34 mouse cellular contexts compared by ENCODE assay signal in genomic region chrX:56728507-56728906, GRCm38 (mm10). TPM values are rescaled to one million over a fixed set of nuclear protein-coding genes. Genes with fewer than 3 reads are reported as not detected.
DNase-seq lines count a peak whose midpoint lies in the region; ATAC-seq lines count a peak whose summit lies in the region.
"Had no signal": no experiment of that assay in that cellular context is flagged by ENCODE, and none has a peak within 500 bp of the region (broad histone marks: within the 10 kb centered on the region; RNA-seq: fewer than 3 reads in every experiment).

No protein-coding gene starts in this region.

- WGBS in heart, embryonic 12.5 days: 34% methylated on average over 3 of the region's 3 CpGs
- 15% methylated on average over 3 of the region's 3 CpGs for WGBS in liver, embryonic 13.5 days (ENCODE audit: insufficient replicate concordance)
- WGBS in neural tube, embryonic 15.5 days: 84% methylated on average over 3 of the region's 3 CpGs

- H3K4me3 ChIP-seq in heart, embryonic 12.5 days: no peak overlapping the region
- no peak overlapping the region for H3K4me3 ChIP-seq in liver, embryonic 13.5 days (replicated peaks)
- no peak overlapping the region for H3K4me3 ChIP-seq in neural tube, embryonic 15.5 days (replicated peaks)
- H3K4me3 ChIP-seq: forebrain, embryonic 12.5 days; heart, adult 2 months; heart, embryonic 15.5 days; hindbrain, embryonic 13.5 days; left cerebral cortex, adult 2 months; limb, embryonic 12.5 days had no signal

- no peak overlapping the region for H3K27ac ChIP-seq in heart, embryonic 12.5 days (ENCODE audit: poor library complexity, severe bottlenecking)
- H3K27ac ChIP-seq in liver, embryonic 13.5 days: peak overlapping the region; percentile 69
- no peak overlapping the region for H3K27ac ChIP-seq in neural tube, embryonic 15.5 days (replicated peaks)
- H3K27ac ChIP-seq: forebrain, embryonic 12.5 days; heart, adult 2 months; heart, embryonic 15.5 days; hindbrain, embryonic 13.5 days; kidney, postnatal 0 days; left cerebral cortex, adult 2 months; limb, embryonic 12.5 days had no signal

- H3K4me1 ChIP-seq in heart, embryonic 12.5 days (replicated peaks): 0 out of 2 replicates have a peak, but pooled peaks cover 7% of the 10 kb centered on the region
- H3K4me1 ChIP-seq in liver, embryonic 13.5 days (replicated peaks): peaks cover 20% of the 10 kb centered on the region
- no peaks in the 10 kb centered on the region for H3K4me1 ChIP-seq in neural tube, embryonic 15.5 days
- H3K4me1 ChIP-seq: limb, embryonic 12.5 days had no signal

- H3K4me2 ChIP-seq in heart, embryonic 12.5 days: no peak overlapping the region
- no peak overlapping the region for H3K4me2 ChIP-seq in liver, embryonic 13.5 days
- no peak overlapping the region for H3K4me2 ChIP-seq in neural tube, embryonic 15.5 days
- H3K4me2 ChIP-seq: forebrain, embryonic 12.5 days; heart, embryonic 15.5 days; hindbrain, embryonic 13.5 days; limb, embryonic 12.5 days had no signal

- no peaks in the 10 kb centered on the region for H3K9me3 ChIP-seq in heart, embryonic 12.5 days (replicated peaks)
- no peaks in the 10 kb centered on the region for H3K9me3 ChIP-seq in liver, embryonic 13.5 days (replicated peaks)
- no peaks in the 10 kb centered on the region for H3K9me3 ChIP-seq in neural tube, embryonic 15.5 days (replicated peaks)
- H3K9me3 ChIP-seq: forebrain, embryonic 12.5 days; heart, embryonic 15.5 days; hindbrain, embryonic 13.5 days; limb, embryonic 12.5 days had no signal

- H3K36me3 ChIP-seq in heart, embryonic 12.5 days: no peaks in the 10 kb centered on the region
- H3K36me3 ChIP-seq in liver, embryonic 13.5 days: no peaks in the 10 kb centered on the region
- no peaks in the 10 kb centered on the region for H3K36me3 ChIP-seq in neural tube, embryonic 15.5 days
- H3K36me3 ChIP-seq: forebrain, embryonic 12.5 days; heart, embryonic 15.5 days; hindbrain, embryonic 13.5 days; limb, embryonic 12.5 days had no signal

- no peak overlapping the region for H3K9ac ChIP-seq in heart, embryonic 12.5 days
- H3K9ac ChIP-seq in liver, embryonic 13.5 days: no peak overlapping the region; the same call in 1 of the 2 replicates
- H3K9ac ChIP-seq in neural tube, embryonic 15.5 days (replicated peaks): no peak overlapping the region
- H3K9ac ChIP-seq: forebrain, embryonic 12.5 days; forebrain, postnatal 0 days; heart, embryonic 15.5 days; hindbrain, embryonic 13.5 days; limb, embryonic 12.5 days had no signal

- no peak for DNase-seq in heart, adult 18-20 months
- peak; percentile 71 for DNase-seq in liver, embryonic 13.5 days
- no peak for DNase-seq in frontal cortex, postnatal 36 days (ENCODE audit: low spot score in 2 of 2)
- DNase-seq in layer of hippocampus, postnatal 36 days: no peak
- DNase-seq: adrenal gland, adult 2 months; adrenal gland, postnatal 36 days; cerebellum, adult 11-12 months; cerebellum, postnatal 10 days; forebrain, postnatal 0 days; gastrocnemius, postnatal 25 days; heart, adult 2 months; heart, postnatal 4 days; kidney, adult 8-10 months; kidney, postnatal 4 days; lung, adult 18-20 months; lung, postnatal 4 days; midbrain, embryonic 14.5 days; retina, postnatal 1 day; right cerebral cortex, postnatal 14 days; thymus, adult 2 months; thymus, postnatal 36 days had no signal

- 0 out of 2 replicates have a peak, but pooled peaks cover 4% of the 10 kb centered on the region for H3K27me3 ChIP-seq in heart, embryonic 12.5 days (replicated peaks)
- peaks cover 36% of the 10 kb centered on the region for H3K27me3 ChIP-seq in liver, embryonic 13.5 days
- no peaks in the 10 kb centered on the region for H3K27me3 ChIP-seq in neural tube, embryonic 15.5 days (replicated peaks)
- H3K27me3 ChIP-seq: forebrain, embryonic 12.5 days; hindbrain, embryonic 13.5 days had no signal

- ATAC-seq in heart, embryonic 12.5 days (ENCODE audit: insufficient number of reproducible peaks, low FRiP score): peak; percentile 79
- 0 out of 2 replicates have a peak, but pooled peaks have one; percentile 42 for ATAC-seq in common myeloid progenitor, adult 5-6 weeks (replicated peaks; ENCODE audit: low read depth, poor library complexity, severe bottlenecking)
- ATAC-seq in liver, embryonic 13.5 days (ENCODE audit: low read depth): peak; percentile 97
- ATAC-seq in megakaryocyte progenitor cell, adult 5-6 weeks (replicated peaks; ENCODE audit: poor library complexity): peak; percentile 64
- ATAC-seq in neural tube, embryonic 15.5 days (ENCODE audit: low FRiP score): no peak
- ATAC-seq: CD4-positive, CD25-positive, alpha-beta regulatory T cell, adult 4 months; forebrain, postnatal 0 days; intestine, embryonic 16.5 days; lung, postnatal 0 days had no signal

RNA-seq across cellular contexts. Expression of gene Fhl1, which starts 3.1 kb away (rescaled TPM):
- 149 and 153 TPM in 2 replicates for polyA plus RNA-seq in heart, embryonic 12.5 days (2016; fragmentation: Nextera tagmentation; extraction: Ambion mirVana)
- 100 to 1,000 TPM; 118 to 138 TPM for total RNA-seq in heart, adult 18-20 months (2021)
- total RNA-seq in common myeloid progenitor, adult 5-6 weeks (2017): 1.6 and 21.3 TPM in 2 replicates
- polyA plus RNA-seq in liver, embryonic 13.5 days (2015; fragmentation: Nextera tagmentation; extraction: Ambion mirVana): 11.7 and 11.8 TPM in 2 replicates
- total RNA-seq in megakaryocyte progenitor cell, adult 5-6 weeks (2015): 0.34 and 0.72 TPM in 2 replicates
- 0.44 TPM in 1 of 2 replicates, not detected in the other for total RNA-seq in megakaryocyte progenitor cell, adult 5-6 weeks (2017)
- 189 and 222 TPM in 2 replicates for polyA plus RNA-seq in neural tube, embryonic 15.5 days (2015; fragmentation: Nextera tagmentation; extraction: Ambion mirVana)
- total RNA-seq in layer of hippocampus, postnatal 36 days (2021): 10 to 100 TPM; 78.4 to 87.0 TPM
- polyA plus RNA-seq: CD4-positive, CD25-positive, alpha-beta regulatory T cell, adult 4 months had no signal
